Mouse (Mus musculus) A20 (cell line): ENCODE data around the gene Arhgap18.
A peak's percentile ranks its signal among the peaks of the same experiment; 100 is the strongest.
"Not testable (repeated sequence)": the region's sequence is repeated elsewhere in the genome, so short reads cannot be mapped to it uniquely, and the experiment has no call there.

Experiments used
- DNase-seq: peaks from one replicate; pipeline ENCODE4 v3.0.0-alpha.2; 2011; ENCODE audit warnings: low read depth, low spot score

Gene Arhgap18

GRCm38 (mm10) chr10:26895726-26896125 is 142.5 kb downstream of the Arhgap18 start:
- no peak for DNase-seq

GRCm38 (mm10) chr10:26900426-26900825 is 147.2 kb downstream of the Arhgap18 start:
- no peak for DNase-seq

GRCm38 (mm10) chr10:26903781-26904180 is 150.6 kb downstream of the Arhgap18 start:
- DNase-seq: no peak

GRCm38 (mm10) chr10:26911176-26911575 is 158.0 kb downstream of the Arhgap18 start:
- no peak for DNase-seq

- no peak for DNase-seq
Observed at GRCm38 (mm10) chr10:26912112-26912797, 159.0 kb downstream of the Arhgap18 start.

GRCm38 (mm10) chr10:26912807-26913206 is 159.6 kb downstream of the Arhgap18 start:
- no peak for DNase-seq

- peak; percentile 44 for DNase-seq
Observed at GRCm38 (mm10) chr10:26919307-26919977, 166.2 kb downstream of the Arhgap18 start.

- no peak for DNase-seq
Observed at GRCm38 (mm10) chr10:26920383-26920979, 167.3 kb downstream of the Arhgap18 start.

GRCm38 (mm10) chr10:26936056-26936455 is 182.8 kb downstream of the Arhgap18 start:
- DNase-seq: not testable (repeated sequence)

GRCm38 (mm10) chr10:26938464-26938863 is 185.2 kb downstream of the Arhgap18 start:
- DNase-seq: not testable (repeated sequence)

GRCm38 (mm10) chr10:26939549-26939948 is 186.3 kb downstream of the Arhgap18 start:
- no peak for DNase-seq

GRCm38 (mm10) chr10:26948331-26948730 is 195.1 kb downstream of the Arhgap18 start:
- no peak for DNase-seq

GRCm38 (mm10) chr10:26949667-26950066 is 196.4 kb downstream of the Arhgap18 start:
- DNase-seq: no peak

GRCm38 (mm10) chr10:26950448-26950847 is 197.2 kb downstream of the Arhgap18 start:
- no peak for DNase-seq

- no peak for DNase-seq
Observed at GRCm38 (mm10) chr10:26958513-26958912, 205.3 kb downstream of the Arhgap18 start.
